Mouse (Mus musculus): ENCODE measurements around the gene Sept5.

Sept5 gene

GRCm38 (mm10) chr16:18581623-18582205 is 48.0 kb downstream of the Sept5 start:
- no peak for DNase-seq

- no peak for DNase-seq
Observed at GRCm38 (mm10) chr16:18581050-18581622, 48.6 kb downstream of the Sept5 start.

- no peak for DNase-seq
Observed at GRCm38 (mm10) chr16:18580389-18580788, 49.4 kb downstream of the Sept5 start.

GRCm38 (mm10) chr16:18577599-18578160 is 52.1 kb downstream of the Sept5 start:
- no peak for DNase-seq

- no peak for DNase-seq
Observed at GRCm38 (mm10) chr16:18577071-18577470, 52.7 kb downstream of the Sept5 start.

- DNase-seq = no peak
Observed at GRCm38 (mm10) chr16:18574196-18574595, 55.6 kb downstream of the Sept5 start.

Measured in cerebellum, adult 8-10 months (tissue).